Mouse (Mus musculus): ENCODE data around the gene Arhgap18. TPM values are rescaled to one million over a fixed set of nuclear protein-coding genes. Genes with fewer than 3 reads are reported as not detected.

The Arhgap18 gene
- total RNA-seq, 2 experiments from 2014 or later = 3.8 to 6.9 TPM

DNA sequence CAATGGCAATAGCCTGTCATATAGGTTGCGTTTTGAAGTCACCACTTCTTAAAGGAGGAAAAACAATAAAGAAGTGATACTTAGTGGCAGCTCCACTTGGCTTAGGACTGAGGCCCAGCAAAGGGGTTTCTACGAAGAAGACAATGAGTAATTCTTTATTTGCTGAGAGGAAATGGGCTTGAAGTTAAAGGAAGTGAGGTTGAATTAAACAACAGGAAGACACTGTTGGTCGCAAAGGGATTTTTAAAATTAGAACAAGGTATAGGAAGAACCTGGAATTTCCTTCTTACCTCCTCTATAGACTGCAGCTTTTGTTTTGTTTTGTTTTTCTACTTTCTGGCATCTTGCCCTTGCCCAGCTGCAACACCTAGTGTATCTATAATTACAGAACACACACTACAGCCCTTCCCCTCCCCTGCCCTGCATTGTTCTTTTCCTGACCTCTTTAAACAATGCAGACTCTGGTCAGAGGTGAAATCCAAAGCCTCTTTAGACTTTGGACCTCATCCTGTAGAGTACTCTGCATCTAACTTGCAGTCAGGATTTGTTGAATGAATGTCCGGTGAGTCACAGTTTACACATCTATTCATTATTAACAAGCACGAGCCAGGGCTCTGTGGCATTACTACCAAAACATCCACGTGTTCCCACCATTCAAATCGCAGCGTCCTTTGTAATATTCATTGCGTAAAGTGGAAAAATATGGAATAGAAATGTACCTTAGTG, 75.4 kb downstream of the Arhgap18 start:
- DNase-seq (ENCODE audit: low spot score in 2 of 2) = no peak

DNA sequence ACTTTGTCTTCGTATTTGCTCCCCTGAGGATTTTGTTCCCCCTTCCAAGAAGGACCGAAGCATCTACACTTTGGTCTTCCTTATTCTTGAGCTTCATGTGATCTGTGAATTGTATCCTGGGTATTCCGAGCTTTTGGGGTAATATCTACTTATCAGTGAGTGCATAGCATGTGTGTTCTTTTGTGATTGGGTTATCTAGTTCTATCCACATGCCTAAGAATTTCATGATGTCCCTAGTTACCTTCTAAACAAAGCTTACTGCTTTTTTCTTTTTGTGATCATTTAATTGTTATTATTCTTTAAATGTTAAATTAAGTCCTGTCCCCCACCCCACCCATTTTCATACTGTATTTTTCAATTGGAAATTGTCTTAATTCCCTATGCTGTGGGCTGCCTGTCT, 78.8 kb downstream of the Arhgap18 start:
- no peak for DNase-seq (ENCODE audit: low spot score in 2 of 2)

DNA sequence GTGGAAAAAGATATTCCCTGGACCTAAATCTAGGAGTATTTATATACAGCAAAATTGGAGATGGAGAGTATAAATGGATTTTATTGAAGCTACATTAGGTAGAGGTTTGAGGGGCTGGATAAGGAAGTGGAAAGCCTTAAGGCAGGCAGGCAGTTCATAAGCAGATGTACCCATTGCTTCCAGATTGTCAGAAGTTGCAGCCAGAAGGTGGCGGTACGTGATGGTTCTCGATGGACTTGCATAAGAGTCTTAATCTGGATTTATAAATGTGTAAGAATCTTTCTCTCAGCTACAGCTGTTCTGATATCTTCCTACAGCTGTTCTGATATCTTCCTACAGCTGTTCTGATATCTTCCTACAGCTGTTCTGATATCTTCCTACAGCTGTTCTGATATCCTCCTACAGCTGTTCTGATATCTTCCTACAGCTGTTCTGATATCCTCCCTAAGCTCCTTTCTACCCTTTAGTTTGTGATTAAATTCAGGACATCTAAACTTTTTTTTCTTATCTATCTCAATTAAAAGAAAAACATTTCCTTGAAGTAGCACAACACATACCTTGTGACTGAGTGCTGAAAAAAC, 79.5 kb downstream of the Arhgap18 start:
- DNase-seq (ENCODE audit: low spot score in 2 of 2) = no peak

DNA sequence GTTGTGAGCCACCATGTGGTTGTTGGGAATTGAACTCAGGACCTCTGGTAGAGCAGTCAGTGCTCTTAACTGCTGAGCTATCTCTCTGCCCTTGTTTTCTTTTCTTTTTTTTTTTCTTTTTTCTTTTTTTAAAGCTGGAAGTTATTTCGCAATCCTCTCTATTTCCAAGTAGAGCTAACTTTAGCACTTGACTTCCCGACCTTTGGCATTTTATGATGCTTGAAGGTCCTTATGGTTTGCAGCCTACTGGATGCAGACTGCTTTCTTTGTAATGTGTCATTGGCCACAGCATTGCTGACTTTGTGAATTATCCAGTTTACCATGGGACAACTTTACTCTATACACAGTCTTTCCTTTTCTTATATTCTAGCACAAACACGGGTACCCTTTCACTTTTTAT, 80.2 kb downstream of the Arhgap18 start:
- DNase-seq (ENCODE audit: low spot score in 2 of 2) = no peak

DNA sequence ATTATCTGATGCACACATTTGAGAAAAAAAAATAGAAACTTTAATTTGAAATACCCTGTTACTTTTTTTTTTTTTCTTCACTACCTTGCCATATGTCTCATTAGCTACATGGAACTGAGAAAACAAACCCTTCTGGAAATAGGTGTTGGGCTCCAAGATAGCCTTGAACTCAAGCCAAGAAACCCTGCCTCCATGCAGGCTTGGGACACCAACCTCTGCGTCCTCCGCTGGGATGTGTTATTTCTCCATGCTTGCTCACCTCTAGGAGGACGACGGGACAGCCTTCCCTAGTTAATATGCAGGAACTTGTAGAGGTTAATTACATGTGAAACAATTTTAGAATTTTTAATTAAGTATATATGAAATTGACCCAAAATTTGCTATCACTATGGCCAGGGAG, 96.1 kb downstream of the Arhgap18 start:
- no peak for DNase-seq (ENCODE audit: low spot score in 2 of 2)

DNA sequence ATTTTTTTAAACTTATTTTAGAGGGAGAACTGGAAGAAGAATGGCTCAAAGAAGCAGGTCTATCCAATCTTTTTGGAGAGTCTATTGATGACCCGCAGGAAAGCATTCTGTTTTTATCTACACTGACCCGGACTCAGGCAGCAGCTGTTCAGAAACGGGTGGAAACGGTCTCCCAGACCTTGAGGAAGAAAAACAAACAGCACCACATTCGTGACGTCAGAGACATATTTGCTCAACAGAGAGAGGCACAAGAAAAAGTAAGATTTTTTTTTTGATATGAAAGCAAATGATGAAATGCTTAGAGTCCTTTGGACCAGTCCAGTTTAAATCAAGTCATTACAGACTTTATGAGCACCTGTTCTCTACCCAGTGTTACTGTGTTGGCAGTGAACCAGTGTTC, 96.6 kb downstream of the Arhgap18 start:
- no peak for DNase-seq (ENCODE audit: low spot score in 2 of 2)

DNA sequence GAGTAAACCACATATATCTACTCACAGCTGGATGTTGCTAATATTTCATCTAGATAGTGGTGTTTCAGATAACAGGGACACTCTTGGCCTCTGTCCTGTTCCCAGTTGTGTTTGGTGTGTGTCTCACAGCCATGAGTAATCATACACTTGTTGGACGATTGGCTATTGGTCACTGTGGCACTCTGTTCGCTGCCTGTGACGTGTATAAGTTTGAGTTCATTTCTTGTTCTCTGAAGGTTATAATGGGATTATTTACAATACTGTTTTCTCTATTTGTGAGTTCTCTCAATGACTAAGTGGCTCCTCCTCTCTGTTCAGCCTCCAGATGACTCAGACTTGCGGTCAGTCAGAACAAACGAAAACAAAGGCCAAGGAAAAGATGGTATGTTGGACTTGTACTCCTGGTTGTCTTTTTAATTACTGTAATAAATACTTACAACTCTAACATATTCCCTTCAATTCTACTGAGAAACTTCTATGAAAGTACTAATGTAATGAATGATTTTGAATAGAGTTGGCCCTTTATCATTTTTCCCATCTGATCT, 101.4 kb downstream of the Arhgap18 start:
- no peak for DNase-seq (ENCODE audit: low spot score in 2 of 2)

DNA sequence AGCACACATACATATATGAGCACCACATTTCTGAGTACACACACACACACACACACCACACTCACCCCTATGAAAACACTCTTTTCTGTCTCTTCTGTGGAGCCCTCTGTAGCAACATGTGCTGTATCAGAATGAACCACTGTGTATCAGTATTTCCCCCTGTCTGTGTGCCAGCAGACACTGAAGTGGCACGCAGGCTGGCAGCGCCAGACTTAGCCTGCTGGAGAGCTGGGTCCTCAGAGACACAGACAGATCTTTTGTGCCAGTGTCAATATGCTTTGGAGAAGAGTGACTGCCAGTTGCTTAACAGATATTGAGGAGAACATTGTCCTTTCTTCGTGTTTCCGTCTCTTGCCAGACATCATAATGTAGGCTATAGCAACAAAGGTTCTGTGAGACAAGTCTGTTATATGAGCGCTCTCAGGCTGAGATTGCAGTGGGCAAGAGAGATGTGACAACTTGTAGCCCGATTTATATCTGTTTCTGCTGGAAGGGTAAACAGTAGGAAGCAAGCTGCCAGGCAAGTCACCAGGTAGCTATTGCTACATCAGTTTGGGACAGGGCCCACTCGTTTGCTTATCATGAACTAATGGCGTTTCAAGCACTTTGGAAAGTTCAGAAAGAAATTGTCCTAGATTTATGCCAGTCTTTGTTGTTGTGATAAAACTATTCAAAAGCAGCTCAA, 102.8 kb downstream of the Arhgap18 start:
- DNase-seq (ENCODE audit: low spot score in 2 of 2) = peak in 1 of 2 experiments; percentile 19

DNA sequence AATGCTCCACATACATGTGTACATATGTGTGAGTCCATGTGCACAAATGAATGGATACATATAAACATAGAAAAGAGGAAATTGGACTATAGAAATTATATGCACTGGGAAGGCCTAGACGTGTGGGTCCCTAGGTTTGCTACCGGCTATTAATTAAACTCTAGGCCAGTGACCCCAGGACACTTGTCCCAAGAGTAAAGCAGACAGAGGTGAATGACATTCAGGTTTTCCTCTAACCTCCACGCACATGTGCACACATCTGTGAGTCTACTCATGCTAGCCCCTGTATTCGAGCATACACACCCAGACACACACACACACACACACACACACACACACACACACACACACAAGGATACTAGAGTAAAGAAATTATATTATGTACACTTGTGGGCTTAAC, 104.4 kb downstream of the Arhgap18 start:
- no peak for DNase-seq (ENCODE audit: low spot score in 2 of 2)

DNA sequence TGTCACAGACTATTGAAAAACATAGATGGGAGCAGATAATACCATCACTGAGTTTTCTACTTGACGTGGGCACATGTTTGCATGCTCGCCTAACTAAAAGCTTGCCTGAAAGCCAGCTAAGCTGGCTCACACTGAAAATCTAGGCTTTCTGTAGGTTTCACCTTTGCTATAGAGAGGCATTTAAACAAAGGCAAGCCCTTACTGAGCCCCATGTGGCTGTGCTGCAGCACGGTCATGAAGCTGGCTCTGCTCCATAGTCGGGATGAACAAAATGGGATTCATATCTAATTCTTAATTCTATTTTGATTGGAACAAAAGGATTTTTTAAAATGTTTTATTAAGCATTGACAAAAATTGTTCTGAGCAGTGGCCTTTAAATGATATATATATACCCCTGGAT, 105.3 kb downstream of the Arhgap18 start:
- no peak for DNase-seq (ENCODE audit: low spot score in 2 of 2)

DNA sequence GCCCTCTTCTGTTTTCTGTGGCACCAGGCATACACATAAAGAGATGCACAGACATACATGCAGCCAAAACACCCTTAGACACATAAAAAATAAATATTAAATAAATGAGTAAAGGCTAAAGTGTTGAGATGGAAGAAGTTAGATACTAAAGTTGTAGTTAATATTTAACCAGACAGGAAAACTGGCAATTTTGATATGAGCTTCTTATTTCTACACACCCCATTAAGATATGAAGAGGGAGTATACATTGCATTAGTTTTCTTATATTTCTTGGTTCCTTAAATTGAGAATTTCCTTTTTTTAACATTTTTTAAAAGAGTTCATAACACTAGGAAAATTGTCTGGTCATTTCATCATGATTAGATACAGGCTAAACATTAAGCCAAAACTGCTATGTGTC, 108.0 kb downstream of the Arhgap18 start:
- no peak for DNase-seq (ENCODE audit: low spot score in 2 of 2)

DNA sequence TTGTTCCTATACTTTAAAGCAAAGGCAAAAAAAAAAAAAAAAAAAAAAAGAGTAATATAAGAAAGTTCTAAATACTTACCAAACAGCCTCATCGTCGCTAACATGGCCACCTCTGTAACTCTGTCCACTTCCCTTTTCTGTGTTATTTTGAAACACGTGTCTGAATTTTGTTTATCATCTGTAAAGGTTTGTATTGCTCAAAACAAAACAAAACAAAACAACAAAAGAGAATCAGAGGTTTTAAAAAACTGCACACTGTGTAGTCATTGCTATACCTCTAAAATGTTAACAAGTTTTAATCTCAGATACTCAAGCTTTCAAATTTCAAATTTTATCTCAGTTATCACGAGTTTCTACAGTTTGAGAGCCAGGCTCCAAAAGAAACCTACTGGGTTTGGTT, 109.0 kb downstream of the Arhgap18 start:
- DNase-seq (ENCODE audit: low spot score in 2 of 2) = no peak

DNA sequence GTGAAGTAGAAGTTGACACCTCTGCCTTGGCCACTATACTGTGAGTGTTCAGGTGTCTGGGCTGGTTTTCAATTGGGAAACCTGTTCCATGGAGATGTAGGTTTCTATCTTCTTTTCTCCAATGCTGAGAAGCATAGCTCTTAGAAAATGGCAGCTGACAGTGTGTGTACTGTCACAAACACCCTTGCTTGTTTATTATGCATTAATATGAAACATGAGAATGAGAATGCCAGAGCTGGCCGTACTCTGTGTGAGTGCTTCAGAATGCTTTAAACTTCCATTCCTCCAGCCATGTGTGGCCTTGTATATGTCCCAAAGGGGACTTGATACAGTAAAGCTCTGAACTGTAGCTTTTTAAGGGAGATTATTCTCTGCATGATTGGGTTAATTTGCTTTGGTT, 110.8 kb downstream of the Arhgap18 start:
- DNase-seq (ENCODE audit: low spot score in 2 of 2) = no peak

DNA sequence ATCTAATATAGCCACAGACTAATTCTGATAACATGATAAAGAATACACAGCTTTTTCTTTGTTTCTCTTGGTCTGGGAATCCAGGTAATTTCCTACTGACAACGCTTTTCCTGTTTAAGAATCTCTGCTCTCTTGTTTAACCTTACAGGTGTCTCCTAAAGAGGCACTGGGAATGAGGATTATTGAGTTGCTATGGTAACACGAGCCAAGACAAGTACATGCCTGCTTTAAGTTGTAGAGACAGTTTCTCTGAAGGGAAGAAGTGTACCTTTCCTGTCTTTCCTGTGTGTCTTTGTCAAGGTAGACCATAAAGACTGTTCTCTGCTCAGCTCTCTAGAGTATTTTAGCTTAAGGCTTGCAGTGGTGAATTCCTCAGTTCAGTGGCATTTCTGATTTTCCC, 117.6 kb downstream of the Arhgap18 start:
- no peak for DNase-seq (ENCODE audit: low spot score in 2 of 2)

DNA sequence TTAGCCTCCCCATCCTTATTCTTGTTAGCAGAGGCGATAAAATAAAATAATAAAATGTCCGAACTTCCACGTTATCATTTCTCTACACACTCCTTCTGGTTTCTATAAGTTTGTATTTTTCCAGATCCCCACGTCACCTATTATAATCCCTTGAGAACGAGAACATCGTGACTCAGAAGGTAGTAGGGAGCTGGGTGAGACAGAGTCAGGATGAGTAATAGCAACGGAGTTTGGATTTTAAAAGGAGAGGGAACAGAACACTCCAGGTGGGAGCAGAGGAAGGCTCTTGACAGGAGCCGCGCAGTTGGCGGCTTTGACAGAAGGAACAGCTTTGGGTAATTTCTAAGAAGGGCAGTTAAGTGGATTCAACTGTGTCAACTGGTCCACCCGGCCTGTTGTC, 124.1 kb downstream of the Arhgap18 start:
- no peak for DNase-seq (ENCODE audit: low spot score in 2 of 2)

DNA sequence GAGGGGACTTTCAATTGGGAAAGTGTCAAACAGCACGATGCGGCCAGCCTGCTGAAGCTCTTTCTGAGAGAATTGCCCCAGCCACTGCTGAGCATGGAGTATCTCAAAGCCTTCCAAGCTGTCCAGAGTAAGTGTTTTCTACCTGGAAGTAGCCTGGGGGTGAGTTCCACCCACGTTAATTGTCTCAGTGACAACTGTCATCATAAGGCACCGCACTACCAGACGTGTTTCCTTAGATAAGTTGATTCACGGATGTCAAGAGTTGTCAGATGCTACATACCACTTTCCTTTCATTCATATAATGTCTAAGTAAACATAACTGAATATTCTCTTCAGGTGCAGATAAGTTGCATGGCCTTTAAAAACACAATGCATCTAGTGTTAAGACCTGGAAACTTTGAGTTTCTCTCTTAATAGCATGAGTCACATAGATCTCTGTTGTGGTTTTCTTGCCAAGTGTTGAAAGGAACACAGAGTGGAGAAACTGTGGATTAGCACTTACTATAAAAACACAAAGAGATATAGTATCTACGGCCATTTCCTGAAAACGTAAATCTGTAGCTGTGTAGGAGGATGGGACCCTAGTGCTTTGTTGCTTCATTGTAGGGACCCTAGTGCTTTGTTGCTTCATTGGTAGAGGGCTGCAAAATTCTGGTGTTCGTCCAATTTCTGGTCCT, 125.8 kb downstream of the Arhgap18 start:
- DNase-seq (ENCODE audit: low spot score in 2 of 2) = no peak

DNA sequence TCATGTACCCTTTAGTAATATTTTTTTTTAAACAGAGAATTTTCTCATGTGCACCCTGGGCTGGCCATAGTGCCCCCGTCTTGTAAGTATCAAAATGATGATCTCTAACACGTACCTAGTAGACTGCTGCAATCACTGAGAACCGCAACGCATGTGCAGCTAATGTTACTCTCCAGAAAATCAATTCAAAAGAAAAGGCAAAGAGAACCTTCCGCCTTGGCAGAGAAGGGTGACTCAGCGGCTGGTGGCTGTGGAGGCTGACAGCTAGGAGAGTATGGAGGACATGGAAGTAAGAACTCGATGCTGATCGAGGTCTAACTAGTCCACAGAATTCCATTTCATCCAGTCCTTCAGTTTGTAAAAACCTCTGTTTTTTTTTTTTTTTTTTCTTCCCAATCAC, 131.7 kb downstream of the Arhgap18 start:
- DNase-seq (ENCODE audit: low spot score in 2 of 2) = no peak

DNA sequence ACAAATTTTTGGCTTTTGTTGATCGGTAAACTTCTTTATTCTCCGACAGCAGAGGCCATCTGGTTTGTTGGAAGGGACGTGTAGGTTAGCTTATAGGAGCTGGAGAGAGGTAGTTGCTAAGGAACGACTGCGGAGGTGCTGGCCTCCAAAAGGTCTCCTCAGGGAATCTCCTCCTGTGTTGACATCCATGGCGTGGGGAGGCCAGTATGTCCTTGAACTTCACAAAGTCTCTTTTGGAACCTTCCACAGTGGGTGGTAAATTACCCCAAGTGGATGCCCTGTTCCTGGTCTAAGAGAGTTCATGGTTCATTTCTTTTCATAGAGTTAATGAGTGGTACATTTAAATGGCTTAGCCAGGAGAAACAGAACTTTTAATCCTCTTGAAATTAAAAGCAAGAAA, 136.0 kb downstream of the Arhgap18 start:
- no peak for DNase-seq (ENCODE audit: low spot score in 2 of 2)

DNA sequence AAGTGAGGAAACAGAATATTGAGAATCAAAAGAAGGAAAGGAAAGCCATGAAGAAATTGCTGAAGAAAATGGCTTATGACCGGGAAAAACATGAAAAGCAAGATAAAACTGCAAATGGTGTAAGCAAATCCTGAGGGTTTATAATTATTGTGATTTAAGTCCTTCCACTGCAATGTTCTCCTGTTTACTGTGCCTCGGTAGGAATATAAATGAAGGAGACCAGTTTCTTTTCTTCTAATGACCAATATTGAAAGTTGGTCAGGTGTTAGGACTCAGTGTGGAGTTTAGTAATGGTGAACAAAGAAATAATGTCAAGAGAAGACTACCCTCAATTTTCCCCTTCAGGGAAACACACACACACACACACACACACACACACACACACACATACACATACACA, 136.5 kb downstream of the Arhgap18 start:
- no peak for DNase-seq (ENCODE audit: low spot score in 2 of 2)

DNA sequence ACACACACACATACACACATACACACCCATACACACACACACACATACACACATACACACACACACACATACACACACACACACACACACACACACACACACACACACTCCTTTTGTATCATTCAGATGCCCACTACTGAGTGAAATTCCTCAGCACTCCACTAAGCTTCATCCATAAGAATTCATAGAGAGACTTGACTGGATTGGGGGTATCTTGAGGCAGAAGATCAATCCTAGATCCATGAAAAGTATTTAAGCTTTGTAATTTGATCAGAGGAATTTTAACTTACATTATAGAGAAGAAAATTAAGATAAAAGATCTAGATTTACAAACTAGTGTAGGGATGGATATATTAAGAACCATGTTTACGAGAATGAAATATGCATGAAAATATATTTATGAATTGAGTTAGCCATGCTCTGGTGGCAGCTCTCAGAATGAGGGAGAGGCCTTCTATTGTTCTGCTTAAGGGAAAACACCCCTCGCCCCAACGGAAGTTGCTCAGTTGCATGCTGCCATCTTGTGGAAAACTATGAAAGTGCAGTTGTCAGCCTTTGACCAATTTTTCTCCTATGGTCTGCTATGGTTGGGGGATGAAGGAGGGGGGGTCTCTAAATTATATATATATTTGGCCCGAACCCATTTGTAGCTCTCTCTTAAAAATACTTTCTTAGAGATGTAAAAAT, 137.2 kb downstream of the Arhgap18 start:
- peak; percentile 28 to 69 for DNase-seq (ENCODE audit: low spot score in 2 of 2)

DNA sequence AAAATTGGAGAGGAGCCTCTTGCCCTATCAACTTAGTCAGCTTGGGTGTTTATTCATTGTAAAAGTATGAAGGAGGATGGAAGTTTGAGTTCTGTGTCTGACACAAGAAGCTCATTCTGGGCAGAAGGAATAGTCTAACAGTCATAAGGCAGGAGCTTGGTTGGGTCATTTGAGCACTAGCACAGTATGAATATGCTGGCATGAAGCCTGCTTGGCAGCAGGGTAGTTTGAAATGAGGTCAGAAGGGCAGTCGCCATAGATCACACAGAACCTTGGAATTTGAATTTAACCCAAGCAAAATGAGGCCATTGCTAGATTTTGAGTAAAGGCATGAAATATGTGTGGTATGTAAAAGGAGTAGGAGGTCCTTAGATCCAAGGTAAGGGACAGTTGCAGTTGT, 139.9 kb downstream of the Arhgap18 start:
- no peak for DNase-seq (ENCODE audit: low spot score in 2 of 2)

Measured in layer of hippocampus, adult 18-20 months (tissue).